Mouse (Mus musculus) hindbrain, postnatal 0 days (tissue): ENCODE measurements around the gene Gtf3c5. TPM values are rescaled to one million over a fixed set of nuclear protein-coding genes. Genes with fewer than 3 reads are reported as not detected.
A peak's percentile ranks its signal among the peaks of the same experiment; 100 is the strongest.

ENCODE experiments used
- ATAC-seq: fragments of 200-750 bp; cut with Nextera tagmentation; 2 replicates; pipeline ENCODE4 v1.8.0; 2017; ENCODE audit warnings: mild to moderate bottlenecking, moderate TSS enrichment, moderate library complexity
- DNase-seq: peaks from one replicate; pipeline ENCODE4 v3.0.0-alpha.2; 2015; ENCODE audit warnings: low spot score
- H3K27ac ChIP-seq: fragments of 300-500 bp; sonication (generic); 2 replicates; pipeline ENCODE4 v1.5.1; 2014; ENCODE audit warnings: mild to moderate bottlenecking
- H3K27me3 ChIP-seq: fragments of 300-500 bp; sonication (generic); 2 replicates; pipeline ENCODE4 v1.6.1; 2014; ENCODE audit warnings: low read length, mixed read lengths; ENCODE audit not compliant: insufficient read depth
- H3K36me3 ChIP-seq: fragments of 300-500 bp; sonication (generic); 2 replicates; pipeline ENCODE4 v1.6.1; 2014; ENCODE audit warnings: low read length, mixed read lengths; ENCODE audit not compliant: insufficient read depth
- H3K4me1 ChIP-seq: fragments of 300-500 bp; sonication (generic); 2 replicates; pipeline ENCODE4 v1.6.1; 2014; ENCODE audit warnings: antibody characterized with exemption, low read length, mixed read lengths; ENCODE audit not compliant: insufficient read depth
- H3K4me2 ChIP-seq: fragments of 300-500 bp; sonication (generic); 2 replicates; pipeline ENCODE4 v1.6.1; 2014; ENCODE audit warnings: low read depth, mild to moderate bottlenecking, low read length, moderate library complexity, mixed read lengths
- H3K4me3 ChIP-seq: fragments of 300-500 bp; sonication (generic); 2 replicates; pipeline ENCODE4 v1.5.1; 2014; ENCODE audit warnings: low read length
- H3K9ac ChIP-seq: fragments of 300-500 bp; sonication (generic); replicated peaks from 2 replicates; pipeline ENCODE4 v1.6.1; 2014; ENCODE audit warnings: mild to moderate bottlenecking, low read length, moderate library complexity, mixed read lengths
- H3K9me3 ChIP-seq: fragments of 300-500 bp; sonication (generic); 2 replicates; pipeline ENCODE4 v1.6.1; 2016; ENCODE audit warnings: low read length, mixed read lengths
- CTCF ChIP-seq: IDR thresholded peaks from 2 replicates; pipeline ENCODE4 v1.5.1; 2016; ENCODE audit warnings: antibody characterized with exemption, control low read depth, low read depth
- WGBS: fragments of 180-500 bp; shearing (Covaris S2); extraction: QIAGEN DNeasy Blood & Tissue Kit; methylation state at CpG from one replicate; pipeline ENCODE4 v1.1.7; 2014; 5-methylcytosine and 5-hydroxymethylcytosine counted together
- polyA plus RNA-seq: library from polyadenylated mRNA; unstranded; fragments of >200 nt; fragmentation: Nextera tagmentation; extraction: Ambion mirVana; gene quantifications from 2 replicates; pipeline ENCODE4 v1.2.1, GENCODE M21; 2015
- total RNA-seq: library from RNA; depleted of rRNA; stranded (reverse); fragments of >200 nt; gene quantifications from 2 replicates; pipeline ENCODE4 v1.2.3, GENCODE M21; 2014

The Gtf3c5 gene
- total and polyA plus RNA-seq, 2 experiments from 2014 or later: 23.1 to 29.5 TPM

GRCm38 (mm10) chr2:28557452-28557851 is 26.1 kb downstream of the Gtf3c5 start:
- Histone ChIP-seq H3K27ac (no peak overlapping the region), H3K4me3 (no peak overlapping the region), H3K4me1 (no peaks in the 10 kb centered on the region), H3K36me3 (peaks cover 18% of the 10 kb centered on the region), H3K27me3 (no peaks in the 10 kb centered on the region), H3K9ac (no peak overlapping the region), H3K9me3 (no peaks in the 10 kb centered on the region), H3K4me2 (no peak overlapping the region)
- ATAC-seq: no peak
- no peak for TF ChIP-seq CTCF
- WGBS: 68% methylated on average over 5 of the region's 5 CpGs
- DNase-seq: no peak

- Histone ChIP-seq H3K4me3 (no peak overlapping the region), H3K27ac (no peak overlapping the region), H3K27me3 (no peaks in the 10 kb centered on the region), H3K4me1 (no peaks in the 10 kb centered on the region), H3K36me3 (peaks cover 63% of the 10 kb centered on the region), H3K9me3 (no peaks in the 10 kb centered on the region), H3K4me2 (no peak overlapping the region), H3K9ac (no peak overlapping the region)
- no peak for ATAC-seq
- no peak for TF ChIP-seq CTCF
- DNase-seq: no peak
- 78% methylated on average over 5 of the region's 5 CpGs for WGBS
These were observed 31.2 kb downstream of the Gtf3c5 start for GRCm38 (mm10) chr2:28552301-28552700.

- no peak for DNase-seq
- Histone ChIP-seq H3K36me3 (peaks cover 87% of the 10 kb centered on the region), H3K27me3 (no peaks in the 10 kb centered on the region), H3K4me2 (no peak overlapping the region), H3K9ac (no peak overlapping the region), H3K9me3 (no peaks in the 10 kb centered on the region), H3K4me3 (no peak overlapping the region), H3K27ac (no peak overlapping the region), H3K4me1 (no peaks in the 10 kb centered on the region)
- WGBS: 89% methylated on average over 13 of the region's 13 CpGs
- no peak for ATAC-seq
- TF ChIP-seq CTCF: no peak
These were observed 34.4 kb downstream of the Gtf3c5 start for GRCm38 (mm10) chr2:28549157-28549556.

GRCm38 (mm10) chr2:28547237-28548172 is 36.0 kb downstream of the Gtf3c5 start:
- Histone ChIP-seq H3K4me2 (no peak overlapping the region), H3K4me1 (no peaks in the 10 kb centered on the region), H3K9me3 (no peaks in the 10 kb centered on the region), H3K36me3 (peaks cover 85% of the 10 kb centered on the region), H3K4me3 (no peak overlapping the region), H3K27ac (peak overlapping the region; percentile 62; the same call in 1 of the 2 replicates), H3K27me3 (no peaks in the 10 kb centered on the region), H3K9ac (no peak overlapping the region)
- peak; percentile 98 for TF ChIP-seq CTCF
- WGBS: 52% methylated on average over 11 of the region's 11 CpGs
- ATAC-seq (peak; percentile 41), DNase-seq (peak; percentile 87)

GRCm38 (mm10) chr2:28546560-28546959 is 37.0 kb downstream of the Gtf3c5 start:
- no peaks in the 10 kb centered on the region for H3K9me3 ChIP-seq
- H3K4me2 ChIP-seq: no peak overlapping the region
- DNase-seq (no peak), ATAC-seq (no peak)
- H3K27ac ChIP-seq: peak overlapping the region; percentile 62; the same call in 1 of the 2 replicates
- peaks cover 82% of the 10 kb centered on the region for H3K36me3 ChIP-seq
- no peak overlapping the region for H3K9ac ChIP-seq
- no peaks in the 10 kb centered on the region for H3K27me3 ChIP-seq
- WGBS: 64% methylated on average over 6 of the region's 6 CpGs
- no peak overlapping the region for H3K4me3 ChIP-seq
- no peak for TF ChIP-seq CTCF
- H3K4me1 ChIP-seq: no peaks in the 10 kb centered on the region

GRCm38 (mm10) chr2:28545976-28546375 is 37.6 kb downstream of the Gtf3c5 start:
- Histone ChIP-seq H3K4me2 (no peak overlapping the region), H3K36me3 (peaks cover 76% of the 10 kb centered on the region), H3K4me1 (no peaks in the 10 kb centered on the region), H3K27ac (peak overlapping the region; percentile 62; the same call in 1 of the 2 replicates), H3K4me3 (no peak overlapping the region), H3K9me3 (no peaks in the 10 kb centered on the region), H3K9ac (no peak overlapping the region), H3K27me3 (no peaks in the 10 kb centered on the region)
- TF ChIP-seq CTCF: no peak
- peak; percentile 87 for DNase-seq
- ATAC-seq: peak; percentile 38

- H3K4me3 ChIP-seq: no peak overlapping the region
- 67% methylated on average over 8 of the region's 8 CpGs for WGBS
- H3K4me1 ChIP-seq: peaks cover 17% of the 10 kb centered on the region
- no peak overlapping the region for H3K9ac ChIP-seq
- no peak for TF ChIP-seq CTCF
- H3K27me3 ChIP-seq: no peaks in the 10 kb centered on the region
- peak; percentile 51 for DNase-seq
- peak overlapping the region; percentile 41; the same call in 1 of the 2 replicates for H3K27ac ChIP-seq
- peaks cover 55% of the 10 kb centered on the region for H3K36me3 ChIP-seq
- ATAC-seq: no peak
- no peak overlapping the region for H3K4me2 ChIP-seq
- no peaks in the 10 kb centered on the region for H3K9me3 ChIP-seq
These were observed 39.7 kb downstream of the Gtf3c5 start for GRCm38 (mm10) chr2:28543894-28544293.
